Mouse (Mus musculus) ES-Bruce4 (cell line): ENCODE measurements around the gene Baiap2l2.

Experiments
- CTCF ChIP-seq: IDR thresholded peaks from one replicate; pipeline ENCODE4 v1.8.1; 2011; ENCODE audit warnings: low read depth, low read length
- POLR2A ChIP-seq: IDR thresholded peaks from one replicate; pipeline ENCODE4 v1.8.1; 2011; ENCODE audit warnings: low read length; ENCODE audit not compliant: insufficient read depth

DNA sequence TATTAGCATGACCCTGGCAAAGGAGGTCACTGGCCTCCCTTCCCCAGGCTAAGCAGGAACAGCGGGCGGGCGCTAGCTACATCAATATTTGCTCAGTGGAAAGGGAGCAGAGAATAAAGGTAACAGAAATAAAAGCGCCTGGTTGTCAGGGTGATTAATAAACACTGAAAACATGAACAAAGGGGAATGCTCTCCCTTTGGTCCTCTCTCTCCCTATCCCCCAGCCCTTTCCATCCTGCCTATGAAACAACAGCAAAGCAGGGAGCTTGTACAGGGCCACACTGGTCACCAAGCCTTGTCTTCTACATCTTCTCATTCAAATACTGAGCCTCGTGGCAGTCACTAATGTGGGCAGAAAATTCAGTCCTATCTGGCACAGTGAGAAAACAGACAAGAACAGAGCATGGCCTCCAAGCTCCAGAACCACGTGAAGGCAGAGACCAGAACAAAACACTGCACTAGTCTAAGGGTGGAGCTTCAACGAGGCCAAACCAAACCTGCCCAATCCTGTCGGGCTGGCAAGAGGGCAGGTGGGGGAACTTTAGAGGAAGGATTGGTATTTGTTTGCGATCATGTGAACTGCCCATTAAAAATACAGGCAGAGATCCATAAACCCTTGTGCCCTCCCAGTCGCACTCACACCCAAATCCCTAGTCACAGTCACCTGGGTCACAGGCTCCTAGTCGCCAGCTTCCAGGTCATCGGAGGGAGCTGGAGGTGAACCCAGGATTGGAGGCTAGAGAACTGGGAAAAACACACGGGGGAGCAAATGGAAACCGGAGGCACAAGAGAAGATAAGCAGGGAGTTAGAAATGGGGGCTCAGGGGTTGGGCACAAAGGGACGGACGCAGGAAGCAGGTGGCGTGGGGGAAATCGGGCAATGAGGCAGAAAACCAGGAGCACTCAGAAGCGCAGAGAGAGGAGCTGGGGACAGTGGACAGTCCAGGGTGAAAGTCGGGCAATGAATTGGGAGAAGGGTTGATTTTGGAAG is 41.9 kb upstream of the Baiap2l2 start:
- TF ChIP-seq POLR2A, result peak; percentile 33
- no peak for TF ChIP-seq CTCF
